Mouse (Mus musculus) liver, embryonic 16.5 days (tissue): ENCODE results near the gene Fgd5. TPM values are rescaled to one million over a fixed set of nuclear protein-coding genes. Genes with fewer than 3 reads are reported as not detected.

Experiments used
- ATAC-seq: fragments of 200-750 bp; cut with Nextera tagmentation; 2 replicates; pipeline ENCODE4 v1.8.0; 2017; ENCODE audit warnings: low read depth, mild to moderate bottlenecking, moderate number of reproducible peaks, moderate library complexity
- H3K27ac ChIP-seq: fragments of 300-500 bp; sonication (generic); 2 replicates; pipeline ENCODE4 v1.5.1; 2014; ENCODE audit warnings: mild to moderate bottlenecking, low read length
- H3K27me3 ChIP-seq: fragments of 300-500 bp; sonication (generic); 2 replicates; pipeline ENCODE4 v1.6.1; 2014; ENCODE audit warnings: low read depth, low read length, mixed read lengths; ENCODE audit not compliant: control insufficient read depth, insufficient read depth
- H3K36me3 ChIP-seq: fragments of 300-500 bp; sonication (generic); 2 replicates; pipeline ENCODE4 v1.6.1; 2014; ENCODE audit warnings: mild to moderate bottlenecking; ENCODE audit not compliant: control insufficient read depth, insufficient read depth
- H3K4me1 ChIP-seq: fragments of 300-500 bp; sonication (generic); 2 replicates; pipeline ENCODE4 v1.6.1; 2014; ENCODE audit warnings: low read depth, low read length, mixed read lengths; ENCODE audit not compliant: control insufficient read depth
- H3K4me2 ChIP-seq: fragments of 300-500 bp; sonication (generic); 2 replicates; pipeline ENCODE4 v1.6.1; 2014; ENCODE audit warnings: low read depth, low read length, mixed read lengths
- H3K4me3 ChIP-seq: fragments of 300-500 bp; sonication (generic); 2 replicates; pipeline ENCODE4 v1.5.1; 2014; ENCODE audit warnings: low read depth, mild to moderate bottlenecking, low read length
- H3K9ac ChIP-seq: fragments of 300-500 bp; sonication (generic); 2 replicates; pipeline ENCODE4 v1.6.1; 2014; ENCODE audit warnings: low read depth, low read length
- H3K9me3 ChIP-seq: fragments of 300-500 bp; sonication (generic); replicated peaks from 2 replicates; pipeline ENCODE4 v1.6.1; 2016; ENCODE audit warnings: low read length; ENCODE audit not compliant: control insufficient read depth
- WGBS: fragments of 180-500 bp; shearing (Covaris S2); extraction: QIAGEN DNeasy Blood & Tissue Kit; methylation state at CpG from one replicate; pipeline ENCODE4 v1.1.7; 2014; ENCODE audit not compliant: insufficient replicate concordance; 5-methylcytosine and 5-hydroxymethylcytosine counted together
- polyA plus RNA-seq: library from polyadenylated mRNA; unstranded; fragments of >200 nt; fragmentation: Nextera tagmentation; extraction: Ambion mirVana; gene quantifications from 2 replicates; pipeline ENCODE4 v1.2.1, GENCODE M21; 2015

The Fgd5 gene
- polyA plus RNA-seq, 1 experiment from 2014 or later, result 2.7 TPM

DNA sequence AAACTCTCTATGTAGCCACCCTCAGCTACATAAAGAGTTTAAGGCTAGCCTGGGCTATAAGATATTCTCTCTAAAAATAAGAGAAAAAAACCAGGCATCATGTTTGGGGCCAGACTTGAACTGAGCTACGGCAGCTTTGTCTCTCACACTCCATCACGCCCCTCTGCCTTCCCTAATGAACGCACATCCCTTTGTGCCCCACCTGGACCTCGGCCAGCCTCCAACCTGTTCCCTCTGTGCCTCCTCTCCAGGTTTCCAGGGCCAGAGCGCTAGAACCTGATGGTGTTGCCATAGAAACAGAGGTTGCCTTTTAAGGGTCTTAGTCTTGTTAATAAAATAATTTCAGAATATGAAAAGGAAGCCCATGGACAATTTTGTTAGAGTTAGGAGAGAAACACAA lies 37.2 kb downstream of the Fgd5 start:
- H3K27me3 ChIP-seq, result no peaks in the 10 kb centered on the region
- 65% methylated on average over 5 of the region's 5 CpGs for WGBS

DNA sequence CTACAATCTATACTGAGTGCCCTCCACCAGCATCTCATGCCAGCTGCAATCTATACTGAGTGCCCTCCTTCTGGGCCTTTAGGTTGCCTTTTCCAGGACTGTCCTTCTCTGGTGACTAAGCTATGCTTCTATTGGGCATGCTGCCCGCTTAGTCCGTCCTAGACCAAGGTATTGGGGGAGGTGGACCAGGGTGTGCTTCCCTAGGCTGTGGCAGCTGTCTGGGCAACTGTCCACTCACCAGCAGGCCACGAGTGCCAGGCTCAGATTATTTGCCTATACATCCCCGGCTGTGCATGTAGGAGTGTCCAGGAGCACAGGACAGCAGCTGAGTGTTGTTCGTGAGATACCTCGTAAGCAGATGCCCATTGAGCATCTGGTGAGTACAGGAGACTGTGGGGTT lies 38.1 kb downstream of the Fgd5 start:
- no peak for ATAC-seq
- Histone ChIP-seq H3K4me1 (no peaks in the 10 kb centered on the region), H3K27me3 (no peaks in the 10 kb centered on the region), H3K4me3 (no peak overlapping the region), H3K36me3 (no peaks in the 10 kb centered on the region), H3K9me3 (no peaks in the 10 kb centered on the region), H3K27ac (no peak overlapping the region), H3K9ac (no peak overlapping the region), H3K4me2 (no peak overlapping the region)
- WGBS, result 60% methylated on average over 6 of the region's 6 CpGs

More for the DNA sequence above, 37.2 kb downstream of the Fgd5 start:
- Histone ChIP-seq H3K9me3 (no peaks in the 10 kb centered on the region), H3K4me2 (no peak overlapping the region), H3K9ac (no peak overlapping the region), H3K4me3 (no peak overlapping the region), H3K4me1 (no peaks in the 10 kb centered on the region), H3K36me3 (no peaks in the 10 kb centered on the region), H3K27ac (no peak overlapping the region)
- no peak for ATAC-seq

DNA sequence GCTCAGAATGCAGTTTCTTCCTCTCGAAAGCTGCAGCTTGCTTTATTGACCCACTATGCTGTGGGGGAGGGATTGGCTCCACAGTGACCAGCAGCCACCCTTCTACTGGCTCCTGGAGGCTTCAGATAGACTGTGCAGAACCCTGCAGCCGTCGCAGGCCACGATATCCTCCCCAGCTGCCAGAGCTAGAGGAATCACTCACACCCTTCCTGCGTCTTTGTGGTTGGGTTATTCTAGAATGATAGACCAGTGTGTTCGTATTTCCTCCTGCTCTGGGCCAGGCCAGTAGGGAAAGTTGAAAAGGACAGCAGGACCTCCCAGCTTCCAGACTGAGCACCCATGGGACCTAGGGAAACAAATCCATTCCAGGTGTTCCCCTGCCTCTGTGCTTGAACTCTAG lies 39.7 kb downstream of the Fgd5 start:
- H3K9me3 ChIP-seq, result no peaks in the 10 kb centered on the region
- no peak overlapping the region for H3K27ac ChIP-seq
- no peak overlapping the region for H3K4me2 ChIP-seq
- H3K9ac ChIP-seq, result no peak overlapping the region
- WGBS, result 20% methylated on average over 6 of the region's 6 CpGs
- H3K27me3 ChIP-seq, result no peaks in the 10 kb centered on the region
- H3K4me1 ChIP-seq, result no peaks in the 10 kb centered on the region
- ATAC-seq, result no peak
- no peaks in the 10 kb centered on the region for H3K36me3 ChIP-seq
- no peak overlapping the region for H3K4me3 ChIP-seq

DNA sequence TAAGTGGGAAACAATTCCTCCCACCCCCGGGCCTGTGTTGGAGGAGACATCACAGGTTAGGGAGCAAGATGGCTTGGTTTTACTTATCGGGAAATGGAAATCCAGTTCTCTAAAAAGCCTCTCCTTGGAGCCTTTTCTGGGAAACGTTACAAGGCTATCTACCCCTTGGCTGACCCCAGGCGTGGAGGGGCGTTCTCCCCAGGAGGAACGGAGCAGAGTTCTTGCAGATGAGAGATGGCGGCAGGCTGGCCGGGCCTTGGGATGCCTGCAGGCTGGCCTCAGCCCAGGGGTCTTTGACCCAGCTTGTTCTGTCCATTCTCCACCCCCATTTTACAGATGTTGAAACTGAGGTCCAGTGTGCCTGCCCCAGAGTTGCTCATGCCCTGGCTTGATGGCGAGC lies 42.4 kb downstream of the Fgd5 start:
- H3K27me3 ChIP-seq, result no peaks in the 10 kb centered on the region
- H3K4me3 ChIP-seq, result no peak overlapping the region
- H3K4me2 ChIP-seq, result no peak overlapping the region
- 74% methylated on average over 9 of the region's 9 CpGs for WGBS
- H3K9ac ChIP-seq, result no peak overlapping the region
- no peaks in the 10 kb centered on the region for H3K9me3 ChIP-seq
- no peaks in the 10 kb centered on the region for H3K36me3 ChIP-seq
- H3K4me1 ChIP-seq, result no peaks in the 10 kb centered on the region
- H3K27ac ChIP-seq, result no peak overlapping the region
- no peak for ATAC-seq

DNA sequence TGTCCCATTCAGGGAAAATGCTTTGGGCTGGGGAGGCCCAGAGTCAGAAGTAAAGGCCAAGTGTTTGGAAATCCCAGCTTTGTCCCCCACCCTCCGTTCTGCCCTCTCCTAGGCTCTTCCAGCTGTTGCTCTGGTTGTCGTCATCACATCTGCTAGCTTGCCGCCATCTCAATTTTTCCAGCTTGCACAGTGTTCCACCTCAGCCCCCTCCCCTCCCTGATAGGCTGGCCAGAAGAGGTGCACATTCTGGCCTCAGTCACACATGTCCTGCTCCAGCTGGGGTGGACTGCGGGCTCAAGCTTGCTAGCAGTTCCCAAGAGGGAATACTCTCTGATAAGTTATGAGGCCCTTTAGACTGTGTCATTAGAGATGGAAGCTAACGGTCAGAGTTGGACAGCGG lies 42.8 kb downstream of the Fgd5 start:
- ATAC-seq, result no peak
- Histone ChIP-seq H3K4me1 (no peaks in the 10 kb centered on the region), H3K9ac (no peak overlapping the region), H3K4me2 (no peak overlapping the region), H3K36me3 (no peaks in the 10 kb centered on the region), H3K4me3 (no peak overlapping the region), H3K9me3 (no peaks in the 10 kb centered on the region), H3K27ac (no peak overlapping the region), H3K27me3 (no peaks in the 10 kb centered on the region)
- WGBS, result 67% methylated on average over 6 of the region's 6 CpGs

DNA sequence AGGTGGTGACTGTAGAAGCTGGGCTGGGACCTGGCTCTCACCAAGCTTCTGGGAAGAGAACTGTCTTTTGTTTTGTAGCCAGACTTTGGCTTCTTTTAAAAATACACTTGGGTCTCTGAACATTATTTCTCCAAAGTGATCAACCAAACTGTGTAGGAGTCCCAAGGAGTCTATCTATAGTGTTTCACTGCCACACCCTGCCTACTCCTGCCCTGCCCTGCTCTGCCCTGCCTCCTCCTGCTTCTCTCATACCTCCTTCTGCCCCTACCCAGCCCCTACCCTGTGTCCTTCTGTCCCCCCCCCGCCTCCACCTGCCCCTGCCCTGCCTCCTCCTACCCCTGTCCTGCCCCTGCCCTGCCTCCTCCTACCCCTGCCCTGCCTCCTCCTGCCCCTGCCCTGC lies 46.6 kb downstream of the Fgd5 start:
- no peak for ATAC-seq
- WGBS, result 58% methylated on average over 1 of the region's 1 CpGs

DNA sequence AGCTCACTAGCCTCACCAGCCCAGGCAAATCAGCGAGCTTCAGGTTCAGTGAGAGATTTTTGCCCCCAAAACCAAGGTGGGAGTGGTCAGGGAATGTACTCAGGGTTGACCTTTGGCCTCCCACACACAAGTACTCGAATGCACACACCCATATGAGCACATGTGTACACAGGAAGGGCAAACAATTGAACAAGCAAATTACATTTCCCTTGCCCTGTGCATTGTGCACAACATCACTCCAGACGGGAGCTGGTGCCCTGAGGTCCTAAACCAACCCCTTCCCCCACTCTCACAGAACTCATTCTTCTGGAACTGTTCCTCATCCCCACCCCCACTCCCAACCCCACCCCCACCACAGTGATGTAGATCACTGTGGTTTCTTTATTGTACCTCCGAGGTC lies 48.7 kb downstream of the Fgd5 start:
- no peaks in the 10 kb centered on the region for H3K9me3 ChIP-seq
- H3K4me3 ChIP-seq, result no peak overlapping the region
- no peak overlapping the region for H3K9ac ChIP-seq
- H3K4me2 ChIP-seq, result no peak overlapping the region
- no peaks in the 10 kb centered on the region for H3K36me3 ChIP-seq
- H3K4me1 ChIP-seq, result no peaks in the 10 kb centered on the region
- no peak overlapping the region for H3K27ac ChIP-seq
- H3K27me3 ChIP-seq, result no peaks in the 10 kb centered on the region
- 51% methylated on average over 4 of the region's 4 CpGs for WGBS
- no peak for ATAC-seq

More for the DNA sequence above, 46.6 kb downstream of the Fgd5 start:
- no peak overlapping the region for H3K4me3 ChIP-seq
- H3K36me3 ChIP-seq, result no peaks in the 10 kb centered on the region
- no peak overlapping the region for H3K9ac ChIP-seq
- no peaks in the 10 kb centered on the region for H3K27me3 ChIP-seq
- no peaks in the 10 kb centered on the region for H3K9me3 ChIP-seq
- no peak overlapping the region for H3K4me2 ChIP-seq
- H3K27ac ChIP-seq, result no peak overlapping the region
- H3K4me1 ChIP-seq, result no peaks in the 10 kb centered on the region

DNA sequence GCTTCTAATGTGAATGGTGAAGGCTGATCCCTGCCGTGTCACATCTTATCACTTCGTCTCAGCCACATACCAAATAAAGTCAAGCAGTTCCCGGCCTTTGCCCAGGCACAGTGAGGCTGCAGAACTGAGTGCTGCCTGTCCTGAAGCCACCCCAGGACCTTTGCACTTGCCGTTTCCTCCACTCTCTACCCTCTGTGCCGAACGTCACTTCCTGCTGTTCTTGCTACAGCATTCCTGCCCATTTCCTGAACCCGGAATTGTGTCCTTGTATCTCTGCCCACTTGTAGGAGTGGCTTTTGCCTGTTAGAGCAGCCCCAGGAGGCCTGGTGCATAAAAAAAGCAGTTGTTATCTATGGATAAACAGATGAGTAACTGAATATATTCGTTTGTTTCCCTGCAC lies 52.0 kb downstream of the Fgd5 start:
- ATAC-seq, result no peak
- H3K4me3 ChIP-seq, result no peak overlapping the region

DNA sequence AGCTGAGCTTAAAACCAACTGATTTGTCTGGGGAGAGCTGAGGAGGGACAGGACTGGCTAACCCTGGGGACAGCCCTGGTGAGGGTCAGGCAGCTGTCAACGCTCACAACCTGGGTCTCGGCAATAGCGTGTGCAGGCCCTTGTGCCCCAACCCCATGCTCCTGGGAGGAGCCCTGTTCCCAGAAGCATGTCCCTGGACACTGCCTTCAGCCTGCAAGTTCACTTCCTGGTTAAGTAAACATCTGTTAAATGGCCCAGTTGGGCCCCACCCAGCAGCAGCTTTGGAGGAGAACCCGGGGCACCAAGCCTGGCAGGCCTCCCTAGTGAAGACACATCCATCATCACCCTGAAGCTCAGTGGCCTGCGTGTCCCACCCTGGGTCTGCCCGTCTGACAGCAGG lies 56.0 kb downstream of the Fgd5 start:
- no peaks in the 10 kb centered on the region for H3K36me3 ChIP-seq
- H3K4me2 ChIP-seq, result no peak overlapping the region
- no peaks in the 10 kb centered on the region for H3K27me3 ChIP-seq
- ATAC-seq, result no peak
- no peaks in the 10 kb centered on the region for H3K9me3 ChIP-seq
- no peak overlapping the region for H3K27ac ChIP-seq
- H3K4me1 ChIP-seq, result no peaks in the 10 kb centered on the region
- 57% methylated on average over 6 of the region's 6 CpGs for WGBS
- H3K9ac ChIP-seq, result no peak overlapping the region
- H3K4me3 ChIP-seq, result no peak overlapping the region

More for the DNA sequence above, 52.0 kb downstream of the Fgd5 start:
- H3K27me3 ChIP-seq, result no peaks in the 10 kb centered on the region
- no peak overlapping the region for H3K27ac ChIP-seq
- 44% methylated on average over 8 of the region's 8 CpGs for WGBS
- no peak overlapping the region for H3K9ac ChIP-seq
- H3K9me3 ChIP-seq, result no peaks in the 10 kb centered on the region
- H3K36me3 ChIP-seq, result no peaks in the 10 kb centered on the region
- H3K4me1 ChIP-seq, result no peaks in the 10 kb centered on the region
- no peak overlapping the region for H3K4me2 ChIP-seq

DNA sequence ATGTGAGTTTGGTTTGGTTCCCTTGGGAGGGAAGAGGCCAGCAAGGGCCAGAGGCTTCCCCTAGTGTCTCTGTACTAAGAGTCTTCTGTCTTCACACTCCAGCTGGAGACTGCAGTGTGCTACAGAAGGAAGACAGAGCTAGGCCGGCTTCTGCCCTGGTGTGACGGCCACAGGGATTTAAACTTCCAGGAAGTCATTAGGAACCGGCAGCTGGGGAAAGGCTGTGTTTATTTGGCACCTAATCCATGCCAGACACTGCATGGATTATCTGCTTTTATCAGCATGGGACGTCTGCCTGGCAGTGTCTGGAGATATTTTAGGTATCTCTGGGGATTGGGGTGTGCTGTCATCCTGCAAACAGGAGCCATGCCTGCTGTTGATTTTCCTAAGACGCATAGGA lies 57.7 kb downstream of the Fgd5 start:
- Histone ChIP-seq H3K4me2 (no peak overlapping the region), H3K9me3 (no peaks in the 10 kb centered on the region), H3K4me1 (no peaks in the 10 kb centered on the region), H3K9ac (no peak overlapping the region), H3K27me3 (no peaks in the 10 kb centered on the region), H3K4me3 (no peak overlapping the region), H3K36me3 (no peaks in the 10 kb centered on the region), H3K27ac (no peak overlapping the region)
- ATAC-seq, result no peak
- 44% methylated on average over 5 of the region's 5 CpGs for WGBS
